Mouse (Mus musculus): ENCODE results near the gene Lrrc29. TPM values are rescaled to one million over a fixed set of nuclear protein-coding genes. Genes with fewer than 3 reads are reported as not detected.

Lrrc29 gene
- polyA plus RNA-seq, 1 experiment from 2014 or later, result 0.94 TPM

DNA sequence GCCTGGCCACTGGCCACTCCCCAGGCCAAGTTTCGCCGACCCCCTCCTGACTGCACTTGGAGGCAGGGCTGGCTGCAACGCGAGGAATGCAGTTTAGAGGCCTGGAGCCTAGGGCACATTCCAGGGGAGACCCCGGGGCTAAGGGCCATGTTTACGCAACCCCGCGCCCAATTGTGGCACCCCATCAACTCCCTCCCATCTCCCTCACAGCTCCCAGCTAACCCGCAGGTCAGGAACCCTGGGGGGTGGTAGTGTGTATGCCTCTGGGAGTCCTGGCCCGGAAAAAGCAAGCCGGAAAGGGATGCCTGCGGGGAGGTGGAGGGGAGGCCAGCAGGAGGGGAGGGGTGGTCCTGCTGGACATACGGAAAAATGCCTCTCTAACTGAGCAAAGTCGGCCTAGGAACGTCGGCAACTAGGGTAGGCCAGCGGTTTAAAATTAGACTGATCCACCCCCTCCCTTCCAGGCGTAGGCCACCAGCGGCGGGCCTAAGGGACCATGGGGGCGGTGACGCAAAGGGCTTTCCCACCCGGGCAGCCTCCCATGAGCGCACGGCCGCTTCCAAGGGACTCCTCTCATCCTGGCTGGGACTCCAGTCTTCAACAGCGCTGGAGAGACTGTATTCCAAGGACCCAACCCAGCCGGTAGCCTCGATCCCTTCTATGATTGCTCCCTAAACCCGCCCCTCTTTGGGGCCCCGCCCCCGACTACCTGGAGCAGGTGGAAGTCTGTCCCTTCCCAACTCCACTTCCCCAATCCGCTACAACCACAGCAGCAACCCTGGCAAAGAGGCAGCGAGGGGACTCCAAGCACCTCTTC is 20.7 kb upstream of the Lrrc29 start:
- Histone ChIP-seq H3K36me3 (ENCODE audit: control insufficient read depth, insufficient read depth, low read length) (no peaks in the 10 kb centered on the region), H3K9me3 (ENCODE audit: control insufficient read depth, low read length) (no peaks in the 10 kb centered on the region), H3K4me2 (ENCODE audit: low read length) (peak overlapping the region; percentile 76), H3K27ac (ENCODE audit: low read depth, low read length) (no peak overlapping the region), H3K9ac (ENCODE audit: low read depth, low read length) (peak overlapping the region; percentile 53), H3K27me3 (replicated peaks; ENCODE audit: control insufficient read depth, insufficient read depth, low read length) (peaks cover 3% of the 10 kb centered on the region; the same call in 1 of the 2 replicates), H3K4me1 (ENCODE audit: control insufficient read depth, insufficient read depth, low read depth, low read length) (peaks cover 17% of the 10 kb centered on the region), H3K4me3 (ENCODE audit: low read length) (peak overlapping the region; percentile 79)
- ATAC-seq, result peak; percentile 1; the same call in 1 of the 2 replicates
- 3% methylated on average over 34 of the region's 34 CpGs for WGBS

DNA sequence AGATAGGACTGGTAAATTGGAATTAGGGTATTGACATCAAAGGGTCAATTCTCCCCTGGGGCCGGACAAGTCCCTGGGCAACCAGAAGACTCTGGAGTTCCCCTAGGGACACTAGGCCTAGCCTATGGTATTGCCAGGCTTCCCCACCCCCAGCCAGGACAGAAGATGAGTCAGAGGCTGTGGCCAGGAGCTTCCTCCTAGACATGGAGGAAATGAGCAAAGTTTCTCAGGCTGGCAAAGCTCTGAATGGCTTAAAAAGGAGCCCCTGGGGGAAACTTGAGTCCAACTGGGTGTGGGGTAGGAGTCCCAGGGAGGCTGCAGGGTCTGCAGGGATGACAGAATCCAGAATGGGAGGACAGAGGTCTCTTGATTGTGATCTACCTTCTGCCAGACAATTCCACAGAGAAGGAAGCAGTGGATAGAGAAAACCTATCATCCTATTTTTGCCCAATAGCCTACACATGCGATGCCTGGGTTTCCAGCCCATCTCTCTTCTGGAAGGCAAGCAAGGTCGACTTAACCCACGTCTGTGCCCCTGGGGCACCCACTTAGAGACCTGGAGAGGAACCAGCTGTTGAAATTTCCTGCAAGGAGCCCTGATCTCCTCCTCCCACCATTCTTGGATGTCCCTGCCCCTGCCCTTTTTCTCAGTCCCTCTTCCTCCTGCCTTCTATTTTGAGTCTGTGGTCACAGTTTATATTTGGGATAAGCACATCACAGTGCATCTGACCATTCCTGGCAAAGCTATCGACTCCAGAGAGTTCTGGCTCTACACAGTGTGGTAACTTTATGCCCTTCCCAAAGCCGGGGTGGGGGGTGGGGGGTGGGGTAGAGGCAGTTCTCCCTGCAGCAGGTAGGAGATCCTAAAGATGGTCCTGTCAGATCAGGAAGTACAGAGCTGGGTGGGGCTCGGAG is 19.2 kb upstream of the Lrrc29 start:
- no peak overlapping the region for H3K27ac ChIP-seq (ENCODE audit: low read depth, low read length)
- no peak overlapping the region for H3K9ac ChIP-seq (ENCODE audit: low read depth, low read length)
- no peak overlapping the region for H3K4me3 ChIP-seq (ENCODE audit: low read length)
- no peaks in the 10 kb centered on the region for H3K36me3 ChIP-seq (ENCODE audit: control insufficient read depth, insufficient read depth, low read length)
- peaks cover 3% of the 10 kb centered on the region; the same call in 1 of the 2 replicates for H3K27me3 ChIP-seq (replicated peaks; ENCODE audit: control insufficient read depth, insufficient read depth, low read length)
- 65% methylated on average over 7 of the region's 7 CpGs for WGBS
- ATAC-seq, result no peak
- peaks cover 12% of the 10 kb centered on the region for H3K4me1 ChIP-seq (ENCODE audit: control insufficient read depth, insufficient read depth, low read depth, low read length)
- no peaks in the 10 kb centered on the region for H3K9me3 ChIP-seq (ENCODE audit: control insufficient read depth, low read length)
- no peak overlapping the region for H3K4me2 ChIP-seq (ENCODE audit: low read length)

DNA sequence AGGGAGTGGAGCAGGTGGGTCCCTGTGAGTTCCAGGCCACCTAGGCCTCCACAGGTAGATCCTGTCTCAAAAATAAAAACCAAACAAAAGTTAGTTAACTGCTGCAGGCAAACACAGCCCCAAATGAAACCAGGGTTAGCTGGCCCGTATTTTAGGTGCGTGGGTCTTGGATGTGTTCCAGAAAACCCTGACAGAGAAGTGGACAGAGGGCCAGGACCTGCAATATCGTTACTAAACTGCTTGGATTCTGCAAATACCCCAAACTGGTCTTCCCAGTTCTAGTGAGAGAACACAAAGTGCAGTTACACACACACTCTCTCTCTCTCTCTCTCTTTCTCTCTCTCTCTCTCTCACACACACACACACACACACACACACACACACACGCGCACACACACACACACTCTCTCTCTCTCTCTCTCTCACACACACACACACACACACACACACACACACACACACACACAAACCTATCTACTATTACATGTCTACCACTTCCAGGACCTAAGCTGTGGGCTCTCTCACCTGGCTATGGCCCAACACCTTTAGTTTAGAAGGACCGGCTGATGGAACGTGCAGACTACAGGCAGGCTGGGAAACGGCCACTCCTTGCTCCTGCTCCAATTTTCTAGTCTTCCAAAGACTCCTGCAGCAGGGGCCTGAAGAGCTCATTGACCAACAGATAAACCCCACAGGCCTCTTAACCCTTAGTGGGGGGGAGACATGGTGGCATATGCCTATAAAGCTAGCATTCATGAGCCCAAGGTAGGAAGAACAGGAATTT is 17.9 kb upstream of the Lrrc29 start:
- Histone ChIP-seq H3K36me3 (ENCODE audit: control insufficient read depth, insufficient read depth, low read length) (no peaks in the 10 kb centered on the region), H3K27me3 (replicated peaks; ENCODE audit: control insufficient read depth, insufficient read depth, low read length) (peaks cover 3% of the 10 kb centered on the region; the same call in 1 of the 2 replicates), H3K9me3 (ENCODE audit: control insufficient read depth, low read length) (no peaks in the 10 kb centered on the region), H3K4me1 (ENCODE audit: control insufficient read depth, insufficient read depth, low read depth, low read length) (peaks cover 10% of the 10 kb centered on the region), H3K4me2 (ENCODE audit: low read length) (no peak overlapping the region), H3K4me3 (ENCODE audit: low read length) (no peak overlapping the region), H3K27ac (ENCODE audit: low read depth, low read length) (no peak overlapping the region), H3K9ac (ENCODE audit: low read depth, low read length) (no peak overlapping the region)
- WGBS, result 79% methylated on average over 8 of the region's 8 CpGs
- no peak for ATAC-seq

DNA sequence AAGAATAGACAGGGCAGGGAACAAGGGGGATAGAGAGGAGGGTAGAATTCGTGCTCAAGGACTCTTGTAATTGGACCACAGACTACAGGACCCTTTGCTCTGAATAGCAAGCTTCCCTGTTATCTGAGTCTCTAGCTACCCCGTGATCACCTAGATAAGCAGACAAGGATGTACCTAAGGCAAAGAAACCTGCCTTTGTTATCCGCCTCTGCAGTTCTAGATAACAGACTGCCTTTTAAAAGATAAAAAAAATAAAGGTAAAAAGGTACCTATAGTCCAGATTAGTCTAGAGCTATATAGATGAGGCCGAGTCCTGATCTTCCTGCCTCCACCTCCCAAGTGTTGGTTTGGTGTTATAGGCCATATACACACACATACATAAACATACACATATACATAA is 16.7 kb upstream of the Lrrc29 start:
- no peak overlapping the region for H3K4me2 ChIP-seq (ENCODE audit: low read length)
- peaks cover 10% of the 10 kb centered on the region for H3K4me1 ChIP-seq (ENCODE audit: control insufficient read depth, insufficient read depth, low read depth, low read length)
- ATAC-seq, result no peak
- no peaks in the 10 kb centered on the region for H3K9me3 ChIP-seq (ENCODE audit: control insufficient read depth, low read length)
- peaks cover 3% of the 10 kb centered on the region; the same call in 1 of the 2 replicates for H3K27me3 ChIP-seq (replicated peaks; ENCODE audit: control insufficient read depth, insufficient read depth, low read length)
- no peak overlapping the region for H3K9ac ChIP-seq (ENCODE audit: low read depth, low read length)
- no peaks in the 10 kb centered on the region for H3K36me3 ChIP-seq (ENCODE audit: control insufficient read depth, insufficient read depth, low read length)
- H3K4me3 ChIP-seq (ENCODE audit: low read length), result no peak overlapping the region
- no peak overlapping the region for H3K27ac ChIP-seq (ENCODE audit: low read depth, low read length)
- WGBS, result 73% methylated on average over 4 of the region's 4 CpGs

DNA sequence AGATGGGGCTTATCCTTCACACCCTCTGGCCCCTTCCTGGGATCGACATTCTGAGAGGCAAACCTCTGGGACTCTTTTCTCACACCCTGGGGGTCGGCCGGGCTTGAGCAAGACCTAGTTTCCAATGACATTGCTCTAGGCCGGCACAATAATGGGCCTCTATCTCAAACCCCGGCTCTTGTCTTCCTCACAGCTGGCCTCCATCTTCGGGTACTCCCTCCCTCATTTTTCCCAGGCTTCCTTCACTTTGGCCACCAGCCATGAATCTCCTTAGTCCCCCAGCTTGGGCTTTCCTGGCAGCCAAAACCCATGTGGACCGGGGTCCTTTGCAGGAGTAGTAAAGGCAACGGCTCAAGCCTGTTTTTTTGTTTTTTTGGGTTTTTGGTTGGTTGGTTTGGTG is 15.3 kb upstream of the Lrrc29 start:
- WGBS, result 37% methylated on average over 8 of the region's 8 CpGs
- H3K27me3 ChIP-seq (replicated peaks; ENCODE audit: control insufficient read depth, insufficient read depth, low read length), result no peaks in the 10 kb centered on the region
- H3K36me3 ChIP-seq (ENCODE audit: control insufficient read depth, insufficient read depth, low read length), result no peaks in the 10 kb centered on the region
- 0 out of 2 replicates have a peak overlapping the region, but pooled peaks have one; percentile 6 for H3K27ac ChIP-seq (ENCODE audit: low read depth, low read length)
- peaks cover 2% of the 10 kb centered on the region for H3K4me1 ChIP-seq (ENCODE audit: control insufficient read depth, insufficient read depth, low read depth, low read length)
- ATAC-seq, result no peak
- no peak overlapping the region for H3K4me2 ChIP-seq (ENCODE audit: low read length)
- H3K9me3 ChIP-seq (ENCODE audit: control insufficient read depth, low read length), result no peaks in the 10 kb centered on the region
- H3K9ac ChIP-seq (ENCODE audit: low read depth, low read length), result no peak overlapping the region
- H3K4me3 ChIP-seq (ENCODE audit: low read length), result no peak overlapping the region

DNA sequence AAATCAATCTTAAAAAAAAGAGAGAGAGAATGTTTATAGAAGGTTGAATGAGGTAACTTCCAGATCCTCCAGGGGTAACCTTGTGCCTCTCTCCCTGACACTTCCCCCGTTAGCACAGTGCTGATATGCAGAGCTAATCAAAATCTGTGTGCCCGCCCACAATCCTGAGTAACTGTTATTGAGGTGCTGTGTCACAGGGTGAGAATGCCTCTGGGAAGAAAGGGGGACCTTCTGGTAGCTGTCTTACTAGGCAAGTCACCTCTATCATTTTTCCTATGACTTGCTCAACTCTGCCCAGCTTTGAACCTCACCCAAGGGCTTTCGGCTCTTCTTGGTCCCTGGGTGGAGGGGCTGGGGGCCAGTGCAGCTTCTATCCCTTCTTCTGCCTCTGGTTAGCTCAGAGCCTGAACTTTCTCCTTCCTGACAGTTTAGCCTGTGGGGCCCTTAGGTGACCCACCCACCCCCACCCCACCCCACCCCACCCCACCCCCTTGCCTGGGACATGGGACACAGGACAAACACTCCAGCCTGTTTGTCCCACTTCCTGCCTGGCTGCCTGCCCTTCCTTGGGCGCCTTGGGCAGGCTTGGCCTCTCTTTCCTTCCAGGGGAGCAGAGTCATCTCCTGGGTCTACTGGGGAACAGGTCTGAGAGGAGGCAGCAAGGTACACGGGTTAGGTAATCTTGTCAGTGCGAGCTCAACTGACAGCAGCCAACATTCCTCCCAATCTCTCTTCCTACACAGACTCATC is 14.0 kb upstream of the Lrrc29 start:
- H3K27me3 ChIP-seq (replicated peaks; ENCODE audit: control insufficient read depth, insufficient read depth, low read length), result no peaks in the 10 kb centered on the region
- WGBS, result 86% methylated on average over 6 of the region's 6 CpGs
- no peaks in the 10 kb centered on the region for H3K4me1 ChIP-seq (ENCODE audit: control insufficient read depth, insufficient read depth, low read depth, low read length)
- H3K4me2 ChIP-seq (ENCODE audit: low read length), result no peak overlapping the region
- no peak overlapping the region for H3K4me3 ChIP-seq (ENCODE audit: low read length)
- no peak overlapping the region for H3K9ac ChIP-seq (ENCODE audit: low read depth, low read length)
- H3K36me3 ChIP-seq (ENCODE audit: control insufficient read depth, insufficient read depth, low read length), result no peaks in the 10 kb centered on the region
- no peaks in the 10 kb centered on the region for H3K9me3 ChIP-seq (ENCODE audit: control insufficient read depth, low read length)
- H3K27ac ChIP-seq (ENCODE audit: low read depth, low read length), result no peak overlapping the region
- no peak for ATAC-seq

DNA sequence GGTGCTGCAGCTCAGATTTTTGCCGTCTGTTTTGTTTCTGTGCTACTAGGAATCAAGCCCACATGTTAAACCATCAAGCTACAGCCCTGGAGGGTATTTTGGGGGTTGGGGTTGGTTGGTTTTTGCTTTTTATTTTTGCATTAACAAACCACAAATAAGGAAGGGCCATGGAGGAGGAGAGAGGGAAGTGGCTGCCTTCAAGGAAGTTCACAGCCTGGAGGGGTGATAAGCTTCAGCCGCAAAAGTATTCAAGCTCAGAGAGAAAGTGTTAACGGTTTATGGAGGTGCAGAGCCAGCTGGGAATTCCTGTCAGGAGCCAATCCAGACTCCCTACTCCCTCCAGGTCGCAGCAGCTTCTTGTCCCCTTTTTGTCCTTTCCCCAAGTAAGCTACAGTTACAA is 12.9 kb upstream of the Lrrc29 start:
- Histone ChIP-seq H3K4me2 (ENCODE audit: low read length) (no peak overlapping the region), H3K4me3 (ENCODE audit: low read length) (no peak overlapping the region), H3K27ac (ENCODE audit: low read depth, low read length) (no peak overlapping the region), H3K9me3 (ENCODE audit: control insufficient read depth, low read length) (no peaks in the 10 kb centered on the region), H3K36me3 (ENCODE audit: control insufficient read depth, insufficient read depth, low read length) (no peaks in the 10 kb centered on the region), H3K27me3 (replicated peaks; ENCODE audit: control insufficient read depth, insufficient read depth, low read length) (no peaks in the 10 kb centered on the region), H3K9ac (ENCODE audit: low read depth, low read length) (no peak overlapping the region), H3K4me1 (ENCODE audit: control insufficient read depth, insufficient read depth, low read depth, low read length) (no peaks in the 10 kb centered on the region)
- ATAC-seq, result no peak
- 60% methylated on average over 4 of the region's 4 CpGs for WGBS

DNA sequence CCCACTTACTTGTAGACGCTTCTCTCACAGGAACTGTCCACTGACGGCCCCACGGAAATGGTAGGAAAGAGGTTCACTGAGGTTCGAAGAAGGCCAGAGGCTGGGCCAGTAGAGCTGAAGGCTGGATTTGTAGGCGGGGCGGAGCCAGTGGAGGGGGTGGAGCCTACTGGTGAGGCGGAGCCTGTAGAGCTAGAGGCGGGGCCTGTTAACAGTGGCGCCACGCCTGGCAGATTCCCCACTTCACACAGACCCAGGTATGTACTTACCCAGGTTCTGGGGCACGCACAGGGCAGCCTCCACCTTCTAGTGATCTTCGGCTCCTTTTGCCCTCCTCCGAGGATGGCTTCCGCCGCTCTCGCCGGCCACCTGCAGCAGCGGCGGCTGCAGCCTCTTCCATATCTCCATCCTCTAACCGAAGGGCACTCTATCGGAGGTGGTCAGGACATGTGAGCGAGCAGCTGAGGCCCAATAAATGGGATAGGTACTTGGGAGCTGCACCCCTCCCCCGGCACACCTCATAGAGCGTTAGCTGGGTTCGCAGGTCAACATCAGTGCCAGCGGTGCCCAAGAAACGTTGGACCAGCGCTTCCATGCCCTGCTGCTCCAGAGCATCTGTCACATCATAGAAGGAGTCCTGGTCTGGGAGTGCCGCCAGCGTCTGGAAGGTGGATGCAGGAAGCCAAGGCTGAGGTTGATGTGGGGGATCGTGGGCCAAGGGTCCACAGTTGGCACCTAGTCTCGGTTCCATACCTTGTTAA is 10.5 kb upstream of the Lrrc29 start:
- Histone ChIP-seq H3K36me3 (ENCODE audit: control insufficient read depth, insufficient read depth, low read length) (0 out of 2 replicates have a peak, but pooled peaks cover 3% of the 10 kb centered on the region), H3K4me2 (ENCODE audit: low read length) (peak overlapping the region; percentile 22; the same call in 1 of the 2 replicates), H3K4me3 (ENCODE audit: low read length) (peak overlapping the region; percentile 13; the same call in 1 of the 2 replicates), H3K9me3 (ENCODE audit: control insufficient read depth, low read length) (no peaks in the 10 kb centered on the region), H3K4me1 (ENCODE audit: control insufficient read depth, insufficient read depth, low read depth, low read length) (no peaks in the 10 kb centered on the region), H3K27ac (ENCODE audit: low read depth, low read length) (no peak overlapping the region), H3K27me3 (replicated peaks; ENCODE audit: control insufficient read depth, insufficient read depth, low read length) (no peaks in the 10 kb centered on the region), H3K9ac (ENCODE audit: low read depth, low read length) (no peak overlapping the region)
- peak; percentile 30 for ATAC-seq
- WGBS, result 55% methylated on average over 32 of the region's 32 CpGs
